Mouse (Mus musculus) G1E (cell line): ENCODE data around the gene Rnf130.

Experiments
- CTCF ChIP-seq: IDR thresholded peaks from 2 replicates; pipeline ENCODE4 v1.5.1; 2012; ENCODE audit warnings: low read depth, low read length, inconsistent platforms, mixed read lengths
- GATA1 ChIP-seq: IDR thresholded peaks from 2 replicates; pipeline ENCODE4 v1.6.1; 2012; ENCODE audit warnings: borderline replicate concordance, low read length, inconsistent platforms, mixed read lengths
- GATA2 ChIP-seq: IDR thresholded peaks from 2 replicates; pipeline ENCODE4 v1.6.1; 2012; ENCODE audit warnings: low read depth, low read length, inconsistent platforms, borderline replicate concordance
- POLR2AphosphoS5 ChIP-seq: IDR thresholded peaks from 2 replicates; pipeline ENCODE4 v1.6.1; 2012; ENCODE audit warnings: low read depth, low read length, inconsistent platforms; ENCODE audit not compliant: insufficient replicate concordance
- TAL1 ChIP-seq: conservative IDR thresholded peaks from 2 replicates; pipeline ENCODE4 v1.6.1; 2012; ENCODE audit warnings: low read depth, low read length, inconsistent platforms, mixed read lengths

GRCm38 (mm10) chr11:50131801-50132201, 106.7 kb downstream of the Rnf130 start:
- TF ChIP-seq TAL1 (no peak), CTCF (no peak), GATA1 (no peak), GATA2 (no peak), POLR2AphosphoS5 (no peak)
